Mouse (Mus musculus) heart, embryonic 11.5 days (tissue): ENCODE measurements around the gene Canx. TPM values are rescaled to one million over a fixed set of nuclear protein-coding genes. Genes with fewer than 3 reads are reported as not detected.
"Not testable (repeated sequence)": the region's sequence is repeated elsewhere in the genome, so short reads cannot be mapped to it uniquely, and the experiment has no call there.

ENCODE experiments used
- ATAC-seq: fragments of 200-750 bp; cut with Nextera tagmentation; replicated peaks from 2 replicates; pipeline ENCODE4 v1.8.0; 2017; ENCODE audit warnings: moderate library complexity; ENCODE audit not compliant: insufficient number of reproducible peaks, low FRiP score, low TSS enrichment
- H3K27ac ChIP-seq: fragments of 300-500 bp; sonication (generic); 2 replicates; pipeline ENCODE4 v1.5.1; 2014; ENCODE audit warnings: mild to moderate bottlenecking, low read depth, low read length
- H3K27me3 ChIP-seq: fragments of 300-500 bp; sonication (generic); 2 replicates; pipeline ENCODE4 v1.6.1; 2014; ENCODE audit warnings: mild to moderate bottlenecking, low read length, mixed read lengths; ENCODE audit not compliant: control insufficient read depth, insufficient read depth
- H3K36me3 ChIP-seq: fragments of 300-500 bp; sonication (generic); 2 replicates; pipeline ENCODE4 v1.6.1; 2014; ENCODE audit warnings: mild to moderate bottlenecking, low read length, moderate library complexity, mixed read lengths; ENCODE audit not compliant: control insufficient read depth, insufficient read depth
- H3K4me1 ChIP-seq: fragments of 300-500 bp; sonication (generic); 2 replicates; pipeline ENCODE4 v1.6.1; 2014; ENCODE audit warnings: low read length; ENCODE audit not compliant: control insufficient read depth, insufficient read depth
- H3K4me2 ChIP-seq: fragments of 300-500 bp; sonication (generic); 2 replicates; pipeline ENCODE4 v1.6.1; 2014; ENCODE audit warnings: mild to moderate bottlenecking, moderate library complexity
- H3K4me3 ChIP-seq: fragments of 300-500 bp; sonication (generic); 2 replicates; pipeline ENCODE4 v1.5.1; 2014; ENCODE audit warnings: low read depth, low read length
- H3K9ac ChIP-seq: fragments of 300-500 bp; sonication (generic); 2 replicates; pipeline ENCODE4 v1.6.1; 2014; ENCODE audit warnings: mild to moderate bottlenecking, low read depth, low read length, moderate library complexity
- H3K9me3 ChIP-seq: fragments of 300-500 bp; sonication (generic); replicated peaks from 2 replicates; pipeline ENCODE4 v1.6.1; 2016; ENCODE audit warnings: low read length; ENCODE audit not compliant: control insufficient read depth
- WGBS: fragments of 180-500 bp; shearing (Covaris S2); extraction: QIAGEN DNeasy Blood & Tissue Kit; methylation state at CpG from one replicate; pipeline ENCODE4 v1.1.7; 2014; ENCODE audit not compliant: insufficient replicate concordance; 5-methylcytosine and 5-hydroxymethylcytosine counted together
- polyA plus RNA-seq: library from polyadenylated mRNA; unstranded; fragments of >200 nt; fragmentation: Nextera tagmentation; extraction: Ambion mirVana; gene quantifications from 2 replicates; pipeline ENCODE4 v1.2.1, GENCODE M21; 2014

The Canx gene
- polyA plus RNA-seq, 1 experiment from 2014 or later = 236 TPM

DNA sequence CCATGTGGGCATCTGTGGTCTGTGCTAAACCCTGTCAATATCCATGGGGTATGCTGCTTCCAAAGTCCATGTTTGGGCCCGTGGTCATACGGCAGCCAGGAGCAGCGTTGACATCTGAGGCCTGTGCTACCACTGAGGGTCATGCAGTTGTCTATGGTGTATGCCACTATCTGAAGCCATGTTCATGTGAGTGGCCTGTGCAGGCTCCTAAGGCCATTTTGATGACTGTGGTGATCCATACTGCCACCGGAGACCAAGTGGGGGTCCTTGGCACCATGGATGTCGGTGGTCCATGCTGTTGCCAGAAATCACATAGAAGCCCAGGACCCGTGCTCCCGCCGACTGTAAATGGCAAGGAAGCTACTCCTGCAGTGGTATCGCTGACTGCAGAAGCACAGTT lies 42.1 kb upstream of the Canx start:
- Histone ChIP-seq H3K4me3 (no peak overlapping the region), H3K36me3 (no peaks in the 10 kb centered on the region), H3K4me2 (no peak overlapping the region), H3K9ac (no peak overlapping the region), H3K27ac (no peak overlapping the region), H3K4me1 (no peaks in the 10 kb centered on the region), H3K27me3 (peaks cover 3% of the 10 kb centered on the region; the same call in 1 of the 2 replicates), H3K9me3 (no peaks in the 10 kb centered on the region)
- 84% methylated on average over 9 of the region's 9 CpGs for WGBS
- no peak for ATAC-seq

GRCm38 (mm10) chr11:50365322-50365721 lies 39.8 kb upstream of the Canx start:
- H3K4me1 ChIP-seq = no peaks in the 10 kb centered on the region
- H3K9me3 ChIP-seq = no peaks in the 10 kb centered on the region
- peaks cover 7% of the 10 kb centered on the region for H3K27me3 ChIP-seq
- no peak overlapping the region for H3K4me3 ChIP-seq
- no peak overlapping the region for H3K9ac ChIP-seq
- ATAC-seq = no peak
- no peak overlapping the region for H3K4me2 ChIP-seq
- no peaks in the 10 kb centered on the region for H3K36me3 ChIP-seq
- H3K27ac ChIP-seq = no peak overlapping the region

- no peaks in the 10 kb centered on the region for H3K9me3 ChIP-seq
- no peak overlapping the region for H3K27ac ChIP-seq
- H3K9ac ChIP-seq = no peak overlapping the region
- WGBS = 9% methylated on average over 4 of the region's 4 CpGs
- no peaks in the 10 kb centered on the region for H3K36me3 ChIP-seq
- no peak for ATAC-seq
- H3K27me3 ChIP-seq = peaks cover 7% of the 10 kb centered on the region
- H3K4me1 ChIP-seq = no peaks in the 10 kb centered on the region
- no peak overlapping the region for H3K4me2 ChIP-seq
- no peak overlapping the region for H3K4me3 ChIP-seq
Measured at GRCm38 (mm10) chr11:50364548-50364947, 39.1 kb upstream of the Canx start.

DNA sequence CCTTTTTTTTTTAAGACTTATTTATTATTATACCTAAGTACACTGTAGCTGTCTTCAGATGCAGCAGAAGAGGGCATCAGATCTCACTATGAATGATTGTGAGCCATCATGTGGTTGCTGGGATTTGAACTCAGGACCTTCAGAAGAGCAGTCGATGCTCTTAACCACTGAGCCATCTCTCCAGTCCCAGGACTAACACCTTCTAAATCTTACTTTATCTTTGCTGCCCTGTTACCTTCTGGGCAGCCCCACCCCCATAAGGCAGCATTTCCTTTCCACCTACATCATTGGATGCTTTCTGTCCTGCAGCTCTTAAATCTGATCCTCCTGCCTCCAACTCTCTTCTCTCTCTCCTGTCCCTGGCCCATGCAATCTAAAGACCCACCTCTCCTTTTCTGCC lies 35.8 kb upstream of the Canx start:
- H3K4me1 ChIP-seq, H3K36me3 ChIP-seq: not testable (repeated sequence)
- 81% methylated on average over 1 of the region's 1 CpGs for WGBS

GRCm38 (mm10) chr11:50358950-50359861 lies 33.7 kb upstream of the Canx start:
- Histone ChIP-seq H3K4me3 (peak overlapping the region; percentile 52), H3K4me2 (peak overlapping the region; percentile 81), H3K27me3 (peaks cover 12% of the 10 kb centered on the region), H3K36me3 (no peaks in the 10 kb centered on the region), H3K9me3 (no peaks in the 10 kb centered on the region), H3K27ac (no peak overlapping the region), H3K4me1 (0 out of 2 replicates have a peak, but pooled peaks cover 2% of the 10 kb centered on the region), H3K9ac (peak overlapping the region; percentile 66)
- 2% methylated on average over 74 of the region's 74 CpGs for WGBS
- ATAC-seq = peak; percentile 46; the same call in 1 of the 2 replicates

More for the DNA sequence above, 35.8 kb upstream of the Canx start:
- not testable (repeated sequence) for H3K4me3 ChIP-seq, H3K4me2 ChIP-seq, H3K9me3 ChIP-seq, H3K27ac ChIP-seq, ATAC-seq, H3K9ac ChIP-seq
- peaks cover 16% of the 10 kb centered on the region for H3K27me3 ChIP-seq

- H3K9me3 ChIP-seq = no peaks in the 10 kb centered on the region
- peaks cover 9% of the 10 kb centered on the region; the same call in 1 of the 2 replicates for H3K27me3 ChIP-seq
- no peak overlapping the region for H3K4me3 ChIP-seq
- WGBS = 68% methylated on average over 1 of the region's 1 CpGs
- ATAC-seq = no peak
- H3K9ac ChIP-seq = no peak overlapping the region
- H3K27ac ChIP-seq = no peak overlapping the region
- H3K4me2 ChIP-seq = no peak overlapping the region
- H3K36me3 ChIP-seq = no peaks in the 10 kb centered on the region
- 0 out of 2 replicates have a peak, but pooled peaks cover 2% of the 10 kb centered on the region for H3K4me1 ChIP-seq
Measured at GRCm38 (mm10) chr11:50355395-50355794, 29.9 kb upstream of the Canx start.

GRCm38 (mm10) chr11:50354851-50355250 lies 29.4 kb upstream of the Canx start:
- no peak for ATAC-seq
- no peak overlapping the region for H3K4me2 ChIP-seq
- 0 out of 2 replicates have a peak, but pooled peaks cover 2% of the 10 kb centered on the region for H3K4me1 ChIP-seq
- WGBS = 70% methylated on average over 3 of the region's 3 CpGs
- H3K27me3 ChIP-seq = peaks cover 9% of the 10 kb centered on the region; the same call in 1 of the 2 replicates
- no peak overlapping the region for H3K9ac ChIP-seq
- no peak overlapping the region for H3K27ac ChIP-seq
- no peak overlapping the region for H3K4me3 ChIP-seq
- no peaks in the 10 kb centered on the region for H3K36me3 ChIP-seq
- no peaks in the 10 kb centered on the region for H3K9me3 ChIP-seq

DNA sequence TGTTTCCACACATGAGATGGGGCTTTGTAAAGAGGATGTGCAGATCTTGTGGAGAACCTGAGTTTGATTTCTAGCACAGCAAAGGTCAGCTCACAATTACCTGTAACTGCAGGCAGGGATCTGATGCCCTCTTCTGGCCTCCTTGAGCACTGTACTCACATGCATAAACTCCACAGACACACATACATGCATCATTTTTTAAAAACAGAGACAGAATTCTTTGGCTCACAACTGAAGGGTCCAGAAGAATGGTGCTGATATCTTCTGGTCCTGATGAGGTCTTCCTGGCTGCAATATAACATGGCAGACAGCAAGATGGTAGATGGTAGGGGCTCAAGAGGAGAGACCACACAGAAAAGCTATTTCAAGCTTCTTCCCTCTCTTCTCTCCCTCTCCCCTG lies 28.7 kb upstream of the Canx start, which contains the start of gene Cby3:
Cby3 (plus strand) TSS at position 301 of the 400 bp plus-strand sequence.
- ATAC-seq = no peak
- 0 out of 2 replicates have a peak, but pooled peaks cover 2% of the 10 kb centered on the region for H3K4me1 ChIP-seq
- H3K9me3 ChIP-seq = no peaks in the 10 kb centered on the region
- no peak within 1 kb of the TSS for H3K9ac ChIP-seq
- peaks cover 9% of the 10 kb centered on the region; the same call in 1 of the 2 replicates for H3K27me3 ChIP-seq
- no peak within 1 kb of the TSS for H3K4me2 ChIP-seq
- H3K4me3 ChIP-seq = no peak within 1 kb of the TSS
- no peaks in the 10 kb centered on the region for H3K36me3 ChIP-seq
- H3K27ac ChIP-seq = no peak within 1 kb of the TSS
